Comparison of ENCODE assay signal across 17 mouse cellular contexts in the genomic region with DNA sequence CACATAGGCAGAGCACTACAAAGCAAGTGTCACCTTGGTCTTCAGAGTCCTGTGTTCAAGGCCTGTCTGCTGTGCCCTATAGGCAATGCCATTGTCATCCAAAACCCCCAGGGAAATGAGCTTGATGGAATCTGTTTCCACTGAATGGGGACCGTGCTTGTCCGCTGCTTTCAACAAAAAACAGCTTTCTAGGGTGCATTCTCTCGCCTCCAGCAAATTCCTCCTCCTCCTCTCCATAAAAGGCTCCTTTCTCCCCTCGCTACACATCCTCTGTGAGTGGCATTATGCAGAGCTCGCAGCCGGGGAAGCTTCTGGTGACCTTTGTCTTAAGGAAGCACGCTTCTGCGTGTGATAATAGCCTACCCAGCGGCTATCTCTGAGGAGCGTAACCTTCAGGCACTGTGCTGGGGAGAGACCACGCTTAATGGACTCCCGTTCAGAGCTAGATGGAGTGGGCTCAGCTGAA.
DNase-seq lines count a peak whose midpoint lies in the region; ATAC-seq and TF ChIP-seq lines count a peak whose summit lies in the region.
"Had no signal": no experiment of that assay in that cellular context is flagged by ENCODE, and none has a peak within 500 bp of the region (broad histone marks: within the 10 kb centered on the region; RNA-seq: fewer than 3 reads in every experiment).

No protein-coding gene starts in this region.

- H3K36me3 ChIP-seq in forebrain, postnatal 0 days (ENCODE audit: insufficient read depth), result no peaks in the 10 kb centered on the region
- no peaks in the 10 kb centered on the region for H3K36me3 ChIP-seq in midbrain, embryonic 16.5 days (ENCODE audit: control insufficient read depth, insufficient read depth, low read length)
- H3K36me3 ChIP-seq: limb, embryonic 15.5 days had no signal

- H3K4me1 ChIP-seq in forebrain, postnatal 0 days (ENCODE audit: insufficient read depth), result no peaks in the 10 kb centered on the region
- peaks cover 7% of the 10 kb centered on the region; the same call in 1 of the 2 replicates for H3K4me1 ChIP-seq in midbrain, embryonic 16.5 days (ENCODE audit: control insufficient read depth, insufficient read depth, low read length)
- H3K4me1 ChIP-seq: limb, embryonic 15.5 days had no signal

- no peak for TF ChIP-seq CTCF in layer of hippocampus, adult 2 months (conservative IDR thresholded peaks at IDR 0.05)
- TF ChIP-seq CTCF in forebrain, postnatal 0 days (IDR thresholded peaks at IDR 0.05; ENCODE audit: low read depth), result no peak

- H3K9me3 ChIP-seq in forebrain, postnatal 0 days (ENCODE audit: low read length), result no peaks in the 10 kb centered on the region
- no peaks in the 10 kb centered on the region for H3K9me3 ChIP-seq in midbrain, embryonic 16.5 days (replicated peaks; ENCODE audit: control insufficient read depth, low read length, poor library complexity, severe bottlenecking)

- peak overlapping the region; percentile 28; the same call in 1 of the 2 replicates for H3K9ac ChIP-seq in forebrain, postnatal 0 days
- H3K9ac ChIP-seq in midbrain, embryonic 16.5 days (ENCODE audit: low read depth, low read length), result no peak overlapping the region; the same call in 1 of the 2 replicates
- H3K9ac ChIP-seq: limb, embryonic 15.5 days had no signal

- 10% methylated on average over 12 of the region's 12 CpGs for WGBS in forebrain, postnatal 0 days
- WGBS in midbrain, embryonic 16.5 days, result 6% methylated on average over 12 of the region's 12 CpGs

- H3K4me2 ChIP-seq in forebrain, postnatal 0 days (ENCODE audit: low read depth), result no peak overlapping the region
- H3K4me2 ChIP-seq in midbrain, embryonic 16.5 days (ENCODE audit: low read length), result no peak overlapping the region
- H3K4me2 ChIP-seq: limb, embryonic 15.5 days had no signal

- H3K27ac ChIP-seq in layer of hippocampus, adult 2 months, result peak overlapping the region; percentile 41; the same call in 1 of the 2 replicates
- no peak overlapping the region; the same call in 1 of the 2 replicates for H3K27ac ChIP-seq in forebrain, postnatal 0 days (ENCODE audit: low read depth, low read length)
- peak overlapping the region; percentile 6; the same call in 1 of the 2 replicates for H3K27ac ChIP-seq in midbrain, embryonic 16.5 days (ENCODE audit: low read length)
- H3K27ac ChIP-seq: limb, embryonic 15.5 days had no signal

- H3K4me3 ChIP-seq in layer of hippocampus, adult 2 months, result no peak overlapping the region
- H3K4me3 ChIP-seq in forebrain, postnatal 0 days (ENCODE audit: low read depth, low read length), result no peak overlapping the region
- H3K4me3 ChIP-seq in midbrain, embryonic 16.5 days (ENCODE audit: low read depth, low read length), result no peak overlapping the region
- H3K4me3 ChIP-seq: limb, embryonic 15.5 days had no signal

- peak; percentile 16; the same call in 1 of the 2 replicates for ATAC-seq in forebrain, postnatal 0 days
- no peak for ATAC-seq in midbrain, embryonic 16.5 days
- ATAC-seq: activated CD4-positive, CD25-positive, alpha-beta regulatory T cell, adult 4 months had no signal

- DNase-seq in layer of hippocampus, adult 2 months (ENCODE audit: low spot score in 2 of 2), result no peak
- DNase-seq in layer of hippocampus, adult 9-11 months, result no peak
- peak; percentile 63 for DNase-seq in embryo, embryonic 11 days
- peak; percentile 30 for DNase-seq in forebrain, postnatal 0 days
- no peak for DNase-seq in adrenal gland, postnatal 25 days
- no peak for DNase-seq in right cerebral cortex, adult 2 months (ENCODE audit: low spot score in 2 of 2)
- no peak for DNase-seq in adrenal gland, postnatal 14 days
- DNase-seq: B cell, adult 2 months; cerebellum, adult 11 months; gastrocnemius, postnatal 14 days; heart, postnatal 36 days; kidney, adult 18-20 months; lung, adult 2 months; right cerebral cortex, adult 18-20 months had no signal

- H3K27me3 ChIP-seq in forebrain, postnatal 0 days (ENCODE audit: insufficient read depth, low read length), result no peaks in the 10 kb centered on the region
- no peaks in the 10 kb centered on the region for H3K27me3 ChIP-seq in midbrain, embryonic 16.5 days (ENCODE audit: control insufficient read depth, insufficient read depth, low read depth, low read length)
- H3K27me3 ChIP-seq: limb, embryonic 15.5 days had no signal

Comparison
In these comparisons a context has a peak if more than half of its experiments do, and no peak if none do; other contexts are left out.
1. DNase-seq: peak in embryo, embryonic 11 days (single experiment) and forebrain, postnatal 0 days (single experiment); none in layer of hippocampus, adult 2 months (0 of 2), layer of hippocampus, adult 9-11 months (single experiment), adrenal gland, postnatal 25 days (single experiment), right cerebral cortex, adult 2 months (0 of 2) and adrenal gland, postnatal 14 days (single experiment).